Mouse (Mus musculus): ENCODE results near the gene Hhip. TPM values are rescaled to one million over a fixed set of nuclear protein-coding genes. Genes with fewer than 3 reads are reported as not detected.

Gene Hhip
- total and polyA plus RNA-seq, 3 experiments: 0.02 to 0.31 (median 0.03) TPM

- no peak overlapping the region for H3K27ac ChIP-seq
- H3K36me3 ChIP-seq (ENCODE audit: control insufficient read depth, insufficient read depth, low read length): no peaks in the 10 kb centered on the region
- H3K27me3 ChIP-seq (ENCODE audit: control insufficient read depth, insufficient read depth, low read length): no peaks in the 10 kb centered on the region; the same call in 1 of the 2 replicates
- H3K4me1 ChIP-seq (ENCODE audit: control insufficient read depth, insufficient read depth, low read length): no peaks in the 10 kb centered on the region
- no peak overlapping the region for H3K9ac ChIP-seq (ENCODE audit: low read depth, low read length)
- H3K79me2 ChIP-seq (replicated peaks; ENCODE audit: control insufficient read depth, insufficient read depth, low read length): no peaks in the 10 kb centered on the region; the same call in 1 of the 2 replicates
- 62% methylated on average over 4 of the region's 4 CpGs for WGBS
- H3K4me3 ChIP-seq: no peak overlapping the region
- intact Hi-C loops (cut with DNase I): no loop called here
- DNase-seq: no peak
- TF ChIP-seq POLR2A (IDR thresholded peaks at IDR 0.05; ENCODE audit: insufficient read depth, low read depth, low read length) (no peak), EP300 (IDR thresholded peaks at IDR 0.05; ENCODE audit: insufficient read depth, low read depth, low read length) (no peak), CTCF (IDR thresholded peaks at IDR 0.05) (no peak)
Measured at GRCm38 (mm10) chr8:80037644-80038253, 20.1 kb downstream of the Hhip start.

- H3K27ac ChIP-seq: no peak overlapping the region
- H3K79me2 ChIP-seq (replicated peaks; ENCODE audit: control insufficient read depth, insufficient read depth, low read length): no peaks in the 10 kb centered on the region
- H3K4me1 ChIP-seq (ENCODE audit: control insufficient read depth, insufficient read depth, low read length): no peaks in the 10 kb centered on the region
- H3K4me3 ChIP-seq: no peak overlapping the region
- H3K9ac ChIP-seq (ENCODE audit: low read depth, low read length): no peak overlapping the region
- no peaks in the 10 kb centered on the region for H3K36me3 ChIP-seq (ENCODE audit: control insufficient read depth, insufficient read depth, low read length)
- no peak for DNase-seq
- H3K27me3 ChIP-seq (ENCODE audit: control insufficient read depth, insufficient read depth, low read length): no peaks in the 10 kb centered on the region
- TF ChIP-seq CTCF (IDR thresholded peaks at IDR 0.05) (no peak), EP300 (IDR thresholded peaks at IDR 0.05; ENCODE audit: insufficient read depth, low read depth, low read length) (no peak), POLR2A (IDR thresholded peaks at IDR 0.05; ENCODE audit: insufficient read depth, low read depth, low read length) (no peak)
- 44% methylated on average over 3 of the region's 3 CpGs for WGBS
- intact Hi-C loops (cut with DNase I): no loop called here
Measured at GRCm38 (mm10) chr8:80032604-80033003, 25.2 kb downstream of the Hhip start.

- WGBS: 64% methylated on average over 15 of the region's 15 CpGs
- H3K9ac ChIP-seq (ENCODE audit: low read depth, low read length): no peak overlapping the region
- no peak for DNase-seq
- H3K4me3 ChIP-seq: no peak overlapping the region
- H3K27ac ChIP-seq: no peak overlapping the region
- no peaks in the 10 kb centered on the region for H3K79me2 ChIP-seq (replicated peaks; ENCODE audit: control insufficient read depth, insufficient read depth, low read length)
- H3K36me3 ChIP-seq (ENCODE audit: control insufficient read depth, insufficient read depth, low read length): no peaks in the 10 kb centered on the region
- no peaks in the 10 kb centered on the region for H3K4me1 ChIP-seq (ENCODE audit: control insufficient read depth, insufficient read depth, low read length)
- intact Hi-C loops (cut with DNase I): no loop called here
- H3K27me3 ChIP-seq (ENCODE audit: control insufficient read depth, insufficient read depth, low read length): no peaks in the 10 kb centered on the region
- TF ChIP-seq CTCF (IDR thresholded peaks at IDR 0.05) (no peak), EP300 (IDR thresholded peaks at IDR 0.05; ENCODE audit: insufficient read depth, low read depth, low read length) (no peak), POLR2A (IDR thresholded peaks at IDR 0.05; ENCODE audit: insufficient read depth, low read depth, low read length) (no peak)
Measured at GRCm38 (mm10) chr8:80031330-80032293, 26.2 kb downstream of the Hhip start.

- TF ChIP-seq CTCF (IDR thresholded peaks at IDR 0.05) (no peak), POLR2A (IDR thresholded peaks at IDR 0.05; ENCODE audit: insufficient read depth, low read depth, low read length) (no peak), EP300 (IDR thresholded peaks at IDR 0.05; ENCODE audit: insufficient read depth, low read depth, low read length) (no peak)
- 81% methylated on average over 6 of the region's 6 CpGs for WGBS
- Histone ChIP-seq H3K9ac (ENCODE audit: low read depth, low read length) (no peak overlapping the region), H3K4me3 (no peak overlapping the region), H3K27me3 (ENCODE audit: control insufficient read depth, insufficient read depth, low read length) (no peaks in the 10 kb centered on the region), H3K27ac (no peak overlapping the region), H3K36me3 (ENCODE audit: control insufficient read depth, insufficient read depth, low read length) (no peaks in the 10 kb centered on the region), H3K79me2 (replicated peaks; ENCODE audit: control insufficient read depth, insufficient read depth, low read length) (no peaks in the 10 kb centered on the region), H3K4me1 (ENCODE audit: control insufficient read depth, insufficient read depth, low read length) (no peaks in the 10 kb centered on the region)
- intact Hi-C loops (cut with DNase I): no loop called here
- no peak for DNase-seq
Measured at GRCm38 (mm10) chr8:80029631-80030030, 28.2 kb downstream of the Hhip start.

- no peak overlapping the region for H3K27ac ChIP-seq
- no peak for TF ChIP-seq POLR2A (IDR thresholded peaks at IDR 0.05; ENCODE audit: insufficient read depth, low read depth, low read length)
- no peaks in the 10 kb centered on the region for H3K4me1 ChIP-seq (ENCODE audit: control insufficient read depth, insufficient read depth, low read length)
- H3K27me3 ChIP-seq (ENCODE audit: control insufficient read depth, insufficient read depth, low read length): no peaks in the 10 kb centered on the region
- WGBS: 87% methylated on average over 5 of the region's 5 CpGs
- intact Hi-C loops (cut with DNase I): no loop called here
- H3K79me2 ChIP-seq (replicated peaks; ENCODE audit: control insufficient read depth, insufficient read depth, low read length): no peaks in the 10 kb centered on the region
- no peak overlapping the region for H3K9ac ChIP-seq (ENCODE audit: low read depth, low read length)
- no peak overlapping the region for H3K4me3 ChIP-seq
- no peaks in the 10 kb centered on the region for H3K36me3 ChIP-seq (ENCODE audit: control insufficient read depth, insufficient read depth, low read length)
- no peak for DNase-seq
Measured at GRCm38 (mm10) chr8:80020469-80020868, 37.3 kb downstream of the Hhip start.

- no peak for DNase-seq
- WGBS: 96% methylated on average over 2 of the region's 2 CpGs
- H3K4me1 ChIP-seq (ENCODE audit: control insufficient read depth, insufficient read depth, low read length): no peaks in the 10 kb centered on the region
- no peaks in the 10 kb centered on the region for H3K36me3 ChIP-seq (ENCODE audit: control insufficient read depth, insufficient read depth, low read length)
- H3K9ac ChIP-seq (ENCODE audit: low read depth, low read length): no peak overlapping the region
- no peak overlapping the region for H3K4me3 ChIP-seq
- no peak overlapping the region for H3K27ac ChIP-seq
- TF ChIP-seq CTCF (IDR thresholded peaks at IDR 0.05) (no peak), EP300 (IDR thresholded peaks at IDR 0.05; ENCODE audit: insufficient read depth, low read depth, low read length) (no peak), POLR2A (IDR thresholded peaks at IDR 0.05; ENCODE audit: insufficient read depth, low read depth, low read length) (no peak)
- H3K79me2 ChIP-seq (replicated peaks; ENCODE audit: control insufficient read depth, insufficient read depth, low read length): no peaks in the 10 kb centered on the region
- H3K27me3 ChIP-seq (ENCODE audit: control insufficient read depth, insufficient read depth, low read length): no peaks in the 10 kb centered on the region
- intact Hi-C loops (cut with DNase I): no loop called here
Measured at GRCm38 (mm10) chr8:80015818-80016217, 42.0 kb downstream of the Hhip start.

Measured in heart, adult 2 months (tissue).